Mouse (Mus musculus) liver, adult 2 months (tissue): ENCODE measurements around the gene Pcsk6. TPM values are rescaled to one million over a fixed set of nuclear protein-coding genes. Genes with fewer than 3 reads are reported as not detected.

ENCODE experiments used
- DNase-seq: peaks from one replicate; pipeline ENCODE4 v3.0.0-alpha.2; 2011; ENCODE audit warnings: low read depth, low spot score; ENCODE audit errors: extremely low read depth
- H3K27ac ChIP-seq: fragments of 200-500 bp; replicated peaks from 2 replicates; pipeline ENCODE4 v1.5.1; 2012; ENCODE audit warnings: low read depth, mild to moderate bottlenecking, control low read depth, inconsistent platforms, low read length; ENCODE audit not compliant: insufficient read depth
- H3K27me3 ChIP-seq: fragments of 200-500 bp; 2 replicates; pipeline ENCODE4 v1.6.1; 2012; ENCODE audit warnings: mild to moderate bottlenecking, moderate library complexity, low read length, inconsistent platforms; ENCODE audit not compliant: control insufficient read depth, insufficient read depth
- H3K36me3 ChIP-seq: fragments of 200-500 bp; 2 replicates; pipeline ENCODE4 v1.6.1; 2012; ENCODE audit warnings: low read length, inconsistent platforms; ENCODE audit not compliant: control insufficient read depth, insufficient read depth
- H3K4me1 ChIP-seq: fragments of 200-500 bp; 2 replicates; pipeline ENCODE4 v1.6.1; 2011; ENCODE audit warnings: low read length; ENCODE audit not compliant: control insufficient read depth, insufficient read depth
- H3K4me3 ChIP-seq: fragments of 200-500 bp; 2 replicates; pipeline ENCODE4 v1.5.1; 2011; ENCODE audit warnings: low read depth, mild to moderate bottlenecking, control low read depth, low read length, moderate library complexity; ENCODE audit not compliant: insufficient read depth
- H3K79me2 ChIP-seq: fragments of 200-500 bp; 2 replicates; pipeline ENCODE4 v1.6.1; 2012; ENCODE audit warnings: inconsistent platforms, mild to moderate bottlenecking, low read length, moderate library complexity; ENCODE audit not compliant: control insufficient read depth, insufficient read depth
- H3K9ac ChIP-seq: fragments of 200-500 bp; 2 replicates; pipeline ENCODE4 v1.6.1; 2012; ENCODE audit warnings: low read depth, mild to moderate bottlenecking, control low read depth, inconsistent platforms, low read length
- CTCF ChIP-seq: fragments of 200-500 bp; IDR thresholded peaks from 2 replicates; pipeline ENCODE4 v1.5.1; 2011; ENCODE audit warnings: low read depth, low read length, control low read depth
- POLR2A ChIP-seq: fragments of 200-500 bp; IDR thresholded peaks from 2 replicates; pipeline ENCODE4 v1.6.1; 2011; ENCODE audit warnings: low read length, control low read depth; ENCODE audit not compliant: insufficient read depth; ENCODE audit errors: extremely low read depth
- WGBS: fragments of 180-500 bp; shearing (Covaris S2); methylation state at CpG from one replicate; pipeline ENCODE4 v1.1.7; 2018; 5-methylcytosine and 5-hydroxymethylcytosine counted together
- polyA plus RNA-seq: library from polyadenylated mRNA; depleted of rRNA; stranded (reverse); fragments of >200 nt; gene quantifications from 2 replicates; pipeline ENCODE4 v1.2.3, GENCODE M21; 2012
- total RNA-seq: library from RNA; depleted of rRNA; stranded (reverse); fragments of >200 nt; gene quantifications from 2 replicates; pipeline ENCODE4 v1.2.3, GENCODE M21; 2014

Pcsk6 gene
- total and polyA plus RNA-seq, 2 experiments, result 43.2 to 50.2 TPM

GRCm38 (mm10) chr7:65955304-65956220, 94.0 kb downstream of the Pcsk6 start:
- peaks cover 10% of the 10 kb centered on the region; the same call in 1 of the 2 replicates for H3K4me1 ChIP-seq
- peaks cover 21% of the 10 kb centered on the region; the same call in 1 of the 2 replicates for H3K36me3 ChIP-seq
- no peak for DNase-seq
- H3K27ac ChIP-seq, result no peak overlapping the region
- TF ChIP-seq POLR2A, result no peak
- no peak for TF ChIP-seq CTCF
- no peak overlapping the region for H3K9ac ChIP-seq
- no peak overlapping the region for H3K4me3 ChIP-seq
- WGBS, result 91% methylated on average over 24 of the region's 24 CpGs
- H3K27me3 ChIP-seq, result no peaks in the 10 kb centered on the region
- no peaks in the 10 kb centered on the region for H3K79me2 ChIP-seq

- peak; percentile 74 for DNase-seq
- H3K4me1 ChIP-seq, result peaks cover 10% of the 10 kb centered on the region; the same call in 1 of the 2 replicates
Measured at GRCm38 (mm10) chr7:65957245-65957644, 95.7 kb downstream of the Pcsk6 start.

GRCm38 (mm10) chr7:65958105-65958504, 96.6 kb downstream of the Pcsk6 start:
- Histone ChIP-seq H3K4me1 (peaks cover 10% of the 10 kb centered on the region; the same call in 1 of the 2 replicates), H3K27me3 (no peaks in the 10 kb centered on the region), H3K36me3 (peaks cover 27% of the 10 kb centered on the region; the same call in 1 of the 2 replicates), H3K9ac (no peak overlapping the region), H3K27ac (peak overlapping the region; percentile 80), H3K4me3 (no peak overlapping the region), H3K79me2 (no peaks in the 10 kb centered on the region)
- TF ChIP-seq POLR2A (no peak), CTCF (no peak)
- peak; percentile 92 for DNase-seq
- WGBS, result 31% methylated on average over 5 of the region's 5 CpGs

More at GRCm38 (mm10) chr7:65957245-65957644, 95.7 kb downstream of the Pcsk6 start:
- peak overlapping the region; percentile 11; the same call in 1 of the 2 replicates for H3K27ac ChIP-seq
- WGBS, result 30% methylated on average over 1 of the region's 1 CpGs
- H3K36me3 ChIP-seq, result peaks cover 26% of the 10 kb centered on the region; the same call in 1 of the 2 replicates
- H3K79me2 ChIP-seq, result no peaks in the 10 kb centered on the region
- TF ChIP-seq CTCF (no peak), POLR2A (no peak)
- H3K27me3 ChIP-seq, result no peaks in the 10 kb centered on the region
- H3K4me3 ChIP-seq, result no peak overlapping the region
- no peak overlapping the region for H3K9ac ChIP-seq

- Histone ChIP-seq H3K27me3 (no peaks in the 10 kb centered on the region), H3K4me3 (no peak overlapping the region), H3K36me3 (peaks cover 35% of the 10 kb centered on the region; the same call in 1 of the 2 replicates), H3K27ac (no peak overlapping the region), H3K9ac (no peak overlapping the region), H3K4me1 (peaks cover 10% of the 10 kb centered on the region; the same call in 1 of the 2 replicates), H3K79me2 (no peaks in the 10 kb centered on the region)
- WGBS, result 94% methylated on average over 9 of the region's 9 CpGs
- TF ChIP-seq CTCF, result no peak
- no peak for TF ChIP-seq POLR2A
- DNase-seq, result no peak
Measured at GRCm38 (mm10) chr7:65959221-65959924, 97.8 kb downstream of the Pcsk6 start.

- no peak for TF ChIP-seq POLR2A
- TF ChIP-seq CTCF, result no peak
- Histone ChIP-seq H3K27ac (no peak overlapping the region), H3K4me3 (no peak overlapping the region), H3K4me1 (peaks cover 8% of the 10 kb centered on the region; the same call in 1 of the 2 replicates), H3K27me3 (no peaks in the 10 kb centered on the region), H3K36me3 (peaks cover 39% of the 10 kb centered on the region; the same call in 1 of the 2 replicates), H3K79me2 (no peaks in the 10 kb centered on the region), H3K9ac (no peak overlapping the region)
- 80% methylated on average over 7 of the region's 7 CpGs for WGBS
- DNase-seq, result no peak
Measured at GRCm38 (mm10) chr7:65962611-65963010, 101.1 kb downstream of the Pcsk6 start.
